Comparison of ENCODE assay signal across 15 mouse cellular contexts in genomic region chr3:139869779-139870178, GRCm38 (mm10).
"Had no signal": no experiment of that assay in that cellular context is flagged by ENCODE, and none has a peak within 500 bp of the region (broad histone marks: within the 10 kb centered on the region; RNA-seq: fewer than 3 reads in every experiment).

No protein-coding gene starts in this region.

- H3K27me3 ChIP-seq: megakaryocyte, embryonic 14.5 days; midbrain, embryonic 13.5 days; midbrain, embryonic 15.5 days; neural tube, embryonic 12.5 days had no signal

- H3K36me3 ChIP-seq: midbrain, embryonic 13.5 days; midbrain, embryonic 15.5 days; neural tube, embryonic 12.5 days had no signal

- H3K27ac ChIP-seq: midbrain, embryonic 13.5 days; midbrain, embryonic 15.5 days; neural tube, embryonic 12.5 days had no signal

- H3K4me3 ChIP-seq: megakaryocyte, embryonic 14.5 days; midbrain, embryonic 13.5 days; midbrain, embryonic 15.5 days; neural tube, embryonic 12.5 days had no signal

- H3K4me2 ChIP-seq: lung, embryonic 14.5 days; midbrain, embryonic 11.5 days; midbrain, embryonic 13.5 days; midbrain, embryonic 15.5 days; neural tube, embryonic 12.5 days had no signal

- H3K9me3 ChIP-seq: megakaryocyte, embryonic 14.5 days; midbrain, embryonic 13.5 days; midbrain, embryonic 15.5 days; neural tube, embryonic 12.5 days had no signal

- H3K4me1 ChIP-seq: megakaryocyte, embryonic 14.5 days; midbrain, embryonic 13.5 days; midbrain, embryonic 15.5 days; neural tube, embryonic 12.5 days had no signal

- H3K9ac ChIP-seq: lung, embryonic 14.5 days; midbrain, embryonic 13.5 days; midbrain, embryonic 15.5 days; neural tube, embryonic 12.5 days had no signal

- DNase-seq: lung, adult 18-20 months; lung, embryonic 14.5 days; lung, postnatal 10 days; lung, postnatal 4 days; right cerebral cortex, postnatal 25 days; right cerebral cortex, postnatal 4 days; spleen, adult 18-20 months; thymus, adult 18-20 months; thymus, postnatal 14 days; thymus, postnatal 36 days had no signal

- ATAC-seq: midbrain, embryonic 13.5 days; midbrain, embryonic 15.5 days had no signal
